Mouse (Mus musculus) megakaryocyte, embryonic 14.5 days (primary cell): ENCODE results near the gene Klk9.

ENCODE experiments used
- FLI1 ChIP-seq: IDR thresholded peaks from 2 replicates; pipeline ENCODE4 v1.6.1; 2012; ENCODE audit warnings: low read length, inconsistent platforms, mixed read lengths
- GATA1 ChIP-seq: IDR thresholded peaks from 3 replicates; pipeline ENCODE4 v1.6.1; 2012; ENCODE audit warnings: mixed read lengths, low read length, inconsistent platforms, borderline replicate concordance

DNA sequence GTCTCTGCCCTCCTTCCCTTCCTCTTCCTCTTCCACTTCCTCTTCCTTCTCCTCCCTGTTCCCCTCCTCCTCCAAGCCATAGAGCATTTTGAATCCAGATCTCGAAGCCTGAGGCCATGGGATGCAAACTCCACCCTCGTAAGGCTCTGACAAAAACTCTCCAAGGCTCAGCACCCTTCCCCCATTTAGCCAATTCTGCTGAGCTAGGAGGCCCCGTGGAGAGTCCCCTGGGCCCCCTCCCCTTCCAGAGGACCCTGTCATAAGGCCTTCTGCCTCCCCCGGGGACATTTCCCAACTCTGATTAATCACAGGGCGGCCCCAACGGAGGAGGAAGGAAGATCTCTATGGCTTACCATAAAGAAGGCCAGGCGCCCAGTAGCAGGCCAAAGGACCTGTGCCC is at the start of gene Klk9:
- TF ChIP-seq GATA1 (no peak), FLI1 (no peak)
